Mouse (Mus musculus) brown adipose tissue, adult 24 weeks (tissue): ENCODE measurements around the gene Os9. TPM values are rescaled to one million over a fixed set of nuclear protein-coding genes. Genes with fewer than 3 reads are reported as not detected.

Experiments
- H3K27ac ChIP-seq: fragments of 200-500 bp; replicated peaks from 2 replicates; pipeline ENCODE4 v1.5.1; 2012; ENCODE audit warnings: low read depth, mild to moderate bottlenecking, low read length
- H3K4me1 ChIP-seq: fragments of 200-500 bp; 2 replicates; pipeline ENCODE4 v1.6.1; 2012; ENCODE audit warnings: low read length, mixed read lengths; ENCODE audit not compliant: control insufficient read depth, insufficient read depth, insufficient read length
- H3K4me3 ChIP-seq: fragments of 200-500 bp; 2 replicates; pipeline ENCODE4 v1.5.1; 2012; ENCODE audit warnings: low read depth, mild to moderate bottlenecking, low read length, moderate library complexity; ENCODE audit not compliant: insufficient read depth
- polyA plus RNA-seq: library from polyadenylated mRNA; stranded (reverse); fragments of >200 nt; gene quantifications from 2 replicates; pipeline ENCODE4 v1.2.4, GENCODE M21; 2012; ENCODE audit not compliant: missing spikeins, insufficient read depth, insufficient read length

The Os9 gene
- polyA plus RNA-seq, 1 experiment, result 35.8 TPM

DNA sequence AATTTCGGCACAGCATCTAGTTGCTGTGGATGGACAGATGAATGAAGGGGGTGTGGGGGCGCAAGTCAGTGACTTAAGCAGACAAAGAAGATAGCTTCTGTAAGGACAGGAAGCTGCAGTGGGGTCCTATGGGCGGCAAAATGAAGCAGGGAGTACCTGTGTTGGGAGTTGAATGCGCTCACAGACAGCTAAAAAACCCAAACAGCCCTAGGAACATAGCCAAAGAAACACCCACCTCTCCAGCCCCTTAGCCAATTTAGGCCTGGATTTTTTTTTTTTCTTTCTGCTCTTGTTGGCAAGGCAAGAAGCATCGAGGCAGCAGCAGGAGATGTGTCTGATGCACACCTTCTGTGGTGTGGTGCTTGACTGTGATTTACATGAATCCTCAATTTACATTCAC, 59.8 kb downstream of the Os9 start:
- Histone ChIP-seq H3K27ac (no peak overlapping the region), H3K4me3 (no peak overlapping the region), H3K4me1 (0 out of 2 replicates have a peak, but pooled peaks cover 3% of the 10 kb centered on the region)

DNA sequence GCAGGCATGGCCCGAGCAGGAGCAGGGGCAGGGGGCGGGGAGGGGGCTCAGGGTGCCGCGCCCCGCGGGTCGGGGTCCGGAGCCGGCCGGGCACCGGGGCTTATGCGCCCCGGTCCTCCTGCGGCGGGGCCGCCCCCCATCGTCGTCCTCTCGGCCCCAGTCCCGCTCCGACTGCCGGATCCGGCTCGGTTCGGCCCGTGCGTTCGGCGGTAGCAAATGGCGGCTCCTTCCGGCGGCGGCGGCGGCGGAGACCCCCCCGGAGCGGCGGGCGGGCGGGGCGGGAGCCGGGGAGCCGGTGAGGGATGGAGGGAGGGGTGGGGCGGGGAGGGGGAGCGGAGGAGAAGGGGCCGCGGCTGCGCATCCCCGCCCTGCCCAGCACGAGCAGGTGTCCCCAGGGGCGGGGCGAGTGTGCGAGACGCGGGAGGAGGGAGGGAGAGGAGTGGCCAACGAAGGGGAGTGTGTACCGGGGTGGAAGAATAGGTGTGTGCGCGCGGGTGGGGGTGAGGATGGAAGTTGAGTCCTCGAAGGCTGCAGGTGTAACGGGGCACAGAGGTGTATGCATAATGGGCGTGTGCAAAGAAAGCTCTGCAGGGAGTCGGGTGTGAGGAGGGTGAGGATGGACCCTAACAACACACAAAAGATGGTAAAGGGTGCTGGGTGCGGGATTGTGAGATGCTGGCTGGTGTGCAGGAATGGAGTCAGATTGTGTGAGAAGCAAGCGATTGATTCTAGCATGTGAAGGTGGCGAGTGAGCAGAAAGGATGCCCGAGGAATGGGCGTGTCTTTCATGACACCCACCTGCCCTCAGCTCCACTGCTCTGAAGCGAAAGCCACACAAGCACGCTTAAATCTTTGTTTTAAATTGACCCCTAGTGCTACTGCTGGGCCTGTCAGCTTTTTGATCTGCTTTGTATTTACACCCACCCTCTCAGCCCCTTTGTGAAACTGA, 60.7 kb downstream of the Os9 start, which contains the start of gene March9:
Gene March9, minus strand, starts transcription at position 217 of the 949 bp plus-strand sequence.
- no peak within 1 kb of the TSS for H3K27ac ChIP-seq
- peak within 1 kb of the TSS; percentile 58 for H3K4me3 ChIP-seq
- H3K4me1 ChIP-seq, result 0 out of 2 replicates have a peak, but pooled peaks cover 3% of the 10 kb centered on the region

DNA sequence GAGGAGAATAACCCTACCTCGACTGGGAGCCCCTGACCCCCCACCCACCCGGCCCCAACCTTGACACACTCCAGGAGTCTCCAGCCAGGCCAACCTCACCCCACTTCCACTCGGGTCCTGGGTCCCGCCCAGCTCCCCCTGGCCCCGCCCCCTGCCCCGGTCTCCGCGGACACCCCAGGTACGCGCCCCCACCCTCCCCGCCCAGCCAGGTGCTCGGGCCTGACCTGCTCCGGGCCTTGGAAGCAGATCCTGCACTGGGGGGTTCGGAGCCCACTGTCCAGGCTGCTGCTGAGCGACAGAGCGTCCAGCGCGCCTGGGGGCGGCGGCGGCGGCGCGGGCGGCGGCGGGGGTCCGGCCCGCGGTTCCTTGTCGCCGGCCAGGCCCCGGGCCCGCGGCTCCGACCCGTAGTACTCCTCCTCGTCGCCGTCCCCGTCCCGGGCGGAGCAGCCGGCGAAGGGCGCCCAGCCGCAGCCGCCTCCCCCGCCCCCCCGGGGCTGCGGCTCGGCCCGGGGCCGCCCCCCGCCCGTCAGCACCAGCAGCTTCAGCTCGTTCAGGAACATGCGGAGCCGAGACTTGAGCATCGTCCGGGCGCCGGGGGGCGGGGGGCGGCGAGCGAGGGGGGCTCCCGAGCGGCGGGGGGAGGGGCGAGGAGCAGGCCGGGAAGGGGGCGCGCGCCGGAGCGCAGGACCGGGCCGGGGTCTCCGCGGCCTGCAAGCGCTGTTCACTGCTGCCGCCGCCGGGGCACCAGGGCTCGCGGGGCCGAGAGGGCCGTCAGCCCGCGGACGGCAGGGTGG, 61.6 kb downstream of the Os9 start:
- peak overlapping the region; percentile 58 for H3K4me3 ChIP-seq
- 0 out of 2 replicates have a peak, but pooled peaks cover 2% of the 10 kb centered on the region for H3K4me1 ChIP-seq
- H3K27ac ChIP-seq, result no peak overlapping the region

DNA sequence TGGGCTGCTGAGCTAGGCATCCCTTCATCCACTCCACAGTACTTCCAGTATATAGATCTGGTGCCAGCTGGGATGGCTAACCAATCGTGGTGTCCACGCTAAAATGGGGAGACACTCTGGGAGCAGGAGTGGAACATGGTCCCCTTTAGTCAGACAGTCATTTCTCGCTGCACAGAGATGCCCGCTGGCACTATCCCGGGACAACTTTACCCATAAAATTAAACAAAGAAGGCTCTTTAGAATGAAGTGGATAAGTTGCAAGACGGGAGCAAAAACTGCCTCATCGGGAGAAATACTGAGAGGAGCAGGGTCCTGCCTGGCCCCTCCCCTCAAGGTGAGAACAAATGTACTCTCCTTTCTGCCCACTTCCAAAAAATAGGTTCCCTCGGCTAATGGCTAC, 62.2 kb downstream of the Os9 start:
- Histone ChIP-seq H3K4me3 (peak overlapping the region; percentile 27), H3K4me1 (no peaks in the 10 kb centered on the region), H3K27ac (no peak overlapping the region)

DNA sequence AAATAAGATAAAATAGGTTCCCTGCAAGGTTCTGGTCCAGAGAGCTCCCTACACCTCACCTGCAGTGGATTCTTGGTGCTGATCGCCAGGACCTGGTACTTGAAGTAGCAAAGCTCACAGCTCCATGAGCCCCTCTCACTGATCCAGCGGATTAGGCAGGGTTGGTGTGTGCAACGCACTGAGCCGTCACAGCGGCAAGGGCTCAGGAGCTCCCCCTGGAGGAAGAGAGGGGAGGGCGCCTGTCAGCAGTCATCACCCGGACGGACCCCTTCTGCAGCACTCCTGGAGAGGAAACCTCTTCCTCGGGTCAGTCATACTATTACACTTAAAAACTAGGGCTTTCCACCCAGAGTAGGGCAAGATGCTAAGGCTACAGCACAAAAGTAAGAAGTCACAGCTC, 62.8 kb downstream of the Os9 start:
- no peaks in the 10 kb centered on the region for H3K4me1 ChIP-seq
- no peak overlapping the region for H3K27ac ChIP-seq
- H3K4me3 ChIP-seq, result peak overlapping the region; percentile 27

DNA sequence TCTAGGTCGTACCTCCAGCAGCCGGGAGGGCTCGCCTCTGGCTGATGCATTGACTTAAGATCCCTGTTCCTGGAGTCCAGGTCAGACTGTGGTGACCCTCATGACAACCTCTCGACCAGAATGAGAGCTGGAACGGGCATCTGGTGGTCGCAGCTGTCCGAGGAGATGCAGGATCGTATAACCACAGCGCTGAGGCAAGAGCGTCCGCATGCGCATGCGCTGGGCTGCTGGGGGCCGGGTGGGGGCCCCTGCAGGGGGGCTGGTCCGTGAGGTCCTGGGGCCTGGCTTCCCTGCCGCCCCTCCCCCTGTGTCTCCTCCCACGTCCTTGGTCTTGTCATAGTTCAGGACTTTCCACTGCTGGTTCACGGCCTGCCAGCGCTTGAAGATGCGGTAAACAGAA, 64.4 kb downstream of the Os9 start:
- no peak overlapping the region for H3K27ac ChIP-seq
- no peak overlapping the region for H3K4me3 ChIP-seq
- H3K4me1 ChIP-seq, result no peaks in the 10 kb centered on the region

DNA sequence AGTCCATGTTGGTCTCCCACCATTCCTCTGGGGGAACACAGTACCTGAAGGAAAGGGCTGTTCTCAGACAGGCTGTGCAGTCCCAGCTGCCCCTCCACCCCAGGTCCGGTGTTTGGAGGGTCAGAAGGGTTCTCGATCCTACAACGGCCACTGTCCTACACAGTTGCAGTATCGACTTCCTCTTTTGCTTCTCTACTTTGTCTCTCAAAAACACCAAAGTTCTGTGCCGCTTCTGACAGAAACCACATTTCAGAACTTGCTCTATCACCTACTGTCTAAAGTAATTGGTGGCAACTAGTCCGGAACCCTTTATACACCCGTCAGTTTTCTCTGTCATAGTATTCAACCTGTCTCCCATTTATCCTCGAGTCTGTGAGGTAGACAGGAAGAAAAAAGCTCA, 65.5 kb downstream of the Os9 start:
- Histone ChIP-seq H3K4me1 (no peaks in the 10 kb centered on the region), H3K4me3 (no peak overlapping the region), H3K27ac (no peak overlapping the region)

DNA sequence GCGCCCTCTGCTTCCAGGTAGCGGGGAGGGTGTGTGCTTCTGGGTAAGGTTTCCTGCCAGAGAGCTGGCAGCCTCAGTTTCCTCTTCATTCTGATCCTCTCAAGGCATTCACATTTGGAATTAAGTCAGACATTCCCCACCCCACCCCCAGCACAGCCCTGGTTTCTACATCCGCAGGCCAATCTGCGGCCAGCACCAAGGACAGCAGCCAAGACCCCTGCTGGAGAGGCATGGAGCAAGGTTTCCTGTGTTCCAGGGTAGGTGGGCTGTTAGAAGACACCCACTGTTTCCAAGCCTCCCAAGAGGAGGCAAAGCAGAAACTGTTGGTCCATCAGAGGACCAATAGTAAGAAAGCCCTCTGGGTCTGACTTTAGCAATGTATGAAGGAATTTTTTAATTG, 66.3 kb downstream of the Os9 start:
- no peak overlapping the region for H3K4me3 ChIP-seq

DNA sequence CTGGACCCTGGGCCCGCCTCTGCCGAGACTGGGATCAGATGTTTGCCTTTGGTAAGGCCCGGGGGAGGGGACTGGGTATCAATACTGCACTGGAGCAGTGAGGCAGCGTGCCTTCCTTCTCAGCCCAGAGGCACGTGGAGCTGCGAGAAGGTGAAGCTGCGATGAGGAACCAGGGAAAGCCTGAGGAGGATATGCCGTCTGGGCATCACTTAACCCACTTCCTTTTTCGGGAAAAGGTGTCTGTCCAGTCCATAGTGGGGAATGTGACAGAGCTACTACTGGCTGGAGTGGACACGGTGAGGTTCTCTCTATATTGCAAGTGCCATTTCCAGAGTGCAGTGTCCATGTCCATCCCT, 70.8 kb downstream of the Os9 start:
- no peak overlapping the region for H3K4me3 ChIP-seq
- H3K27ac ChIP-seq, result no peak overlapping the region
- H3K4me1 ChIP-seq, result peaks cover 6% of the 10 kb centered on the region

More for the DNA sequence above, 66.3 kb downstream of the Os9 start:
- H3K4me1 ChIP-seq, result no peaks in the 10 kb centered on the region
- H3K27ac ChIP-seq, result no peak overlapping the region

DNA sequence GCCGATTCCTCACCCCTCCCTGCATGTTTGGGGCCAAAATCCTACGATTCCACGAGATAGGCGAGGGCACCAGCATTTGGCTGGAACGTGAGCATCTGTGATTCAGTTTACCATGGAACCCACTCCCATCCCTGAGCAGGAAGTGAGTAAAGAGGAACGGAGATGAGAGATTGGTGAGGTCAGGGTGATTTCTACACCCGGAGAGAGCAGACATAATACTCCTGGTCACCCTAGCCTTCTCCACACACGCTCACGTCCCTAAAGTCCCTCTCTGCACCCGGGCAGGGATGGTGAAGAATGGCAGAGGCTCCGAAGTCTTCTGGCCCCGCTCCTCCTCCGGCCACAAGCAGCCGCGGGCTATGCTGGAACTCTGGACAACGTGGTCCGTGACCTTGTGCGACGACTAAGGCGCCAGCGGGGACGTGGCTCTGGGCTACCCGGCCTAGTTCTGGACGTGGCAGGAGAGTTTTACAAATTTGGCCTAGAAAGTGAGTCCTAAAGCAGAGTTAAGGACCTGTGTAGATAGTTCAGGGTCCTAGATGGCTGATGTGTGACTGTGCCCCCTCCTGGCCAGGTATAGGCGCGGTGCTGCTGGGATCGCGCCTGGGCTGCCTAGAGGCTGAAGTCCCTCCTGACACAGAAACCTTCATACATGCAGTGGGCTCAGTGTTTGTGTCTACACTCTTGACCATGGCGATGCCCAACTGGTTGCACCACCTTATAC, 71.4 kb downstream of the Os9 start:
- H3K4me3 ChIP-seq, result peak overlapping the region; percentile 39
- no peak overlapping the region for H3K27ac ChIP-seq
- H3K4me1 ChIP-seq, result peaks cover 6% of the 10 kb centered on the region

DNA sequence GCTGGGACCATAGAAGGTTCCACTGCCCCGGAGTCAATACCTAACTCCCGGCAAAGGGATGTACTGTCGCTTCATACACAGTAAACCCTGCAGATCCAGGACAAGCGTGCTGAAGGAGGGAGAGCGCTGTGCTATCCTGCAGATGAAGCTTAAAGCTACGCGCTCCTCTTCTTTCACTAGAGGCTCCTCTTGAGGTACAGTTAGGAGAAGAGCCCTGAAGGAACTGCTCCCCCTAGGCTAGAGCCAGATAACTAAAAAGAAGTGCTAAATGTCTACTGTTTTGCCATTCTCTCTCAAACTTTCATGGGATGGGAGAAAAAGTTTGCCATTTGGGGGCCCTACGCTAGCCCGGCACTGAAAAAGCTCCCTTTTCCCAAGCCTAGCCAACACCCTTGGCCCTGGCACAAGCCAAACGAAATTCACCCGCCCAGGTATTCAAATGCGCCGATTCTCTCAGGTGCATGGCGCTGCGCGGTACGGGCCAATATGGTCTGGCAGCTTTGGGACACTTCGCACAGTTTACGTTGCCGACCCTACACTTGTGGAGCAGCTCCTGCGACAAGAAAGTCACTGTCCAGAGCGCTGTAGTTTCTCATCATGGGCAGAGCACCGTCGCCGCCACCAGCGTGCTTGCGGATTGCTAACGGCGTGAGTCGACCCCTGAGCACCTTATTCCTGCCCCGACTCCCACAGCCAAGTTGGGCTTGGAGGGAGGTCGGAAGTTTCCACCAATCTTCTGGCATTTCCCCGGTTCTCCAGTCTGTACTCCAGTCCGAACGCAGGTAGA, 72.1 kb downstream of the Os9 start:
- H3K4me3 ChIP-seq, result peak overlapping the region; percentile 39
- H3K4me1 ChIP-seq, result peaks cover 6% of the 10 kb centered on the region
- H3K27ac ChIP-seq, result no peak overlapping the region

DNA sequence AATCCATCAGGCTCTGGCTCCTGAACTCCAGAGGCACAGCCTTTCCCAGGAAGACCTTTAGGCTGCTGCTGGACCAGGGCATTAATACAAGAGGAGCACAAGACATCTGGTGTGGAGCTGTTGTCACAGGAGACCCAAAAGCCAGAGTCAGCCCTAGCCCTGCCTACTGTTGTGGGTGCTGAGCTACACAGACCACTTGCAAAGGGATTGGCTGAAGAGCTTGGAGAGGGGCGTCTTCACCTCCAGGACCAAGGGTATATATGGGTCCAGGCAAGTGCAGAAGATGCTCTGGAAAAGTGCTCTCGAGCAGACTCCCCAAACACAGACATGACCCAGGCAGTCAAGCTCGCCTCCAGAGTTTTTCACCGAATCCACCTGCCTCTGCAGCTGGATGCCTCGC, 73.0 kb downstream of the Os9 start, which contains the start of gene Cyp27b1:
Gene Cyp27b1, plus strand, starts transcription at position 297 of the 400 bp plus-strand sequence.
- Histone ChIP-seq H3K4me1 (peaks cover 6% of the 10 kb centered on the region), H3K27ac (no peak within 1 kb of the TSS), H3K4me3 (peak within 1 kb of the TSS; percentile 39)
